Mouse (Mus musculus) monocyte, adult 5-6 weeks (primary cell): ENCODE measurements at regions not wholly inside any gene's neighbourhood (a gene's known extent, or its start where the extent isn't known, plus 50 kb on each side); places are given as distances from the start of the nearest gene placed in this dataset.

ENCODE experiments used
- ATAC-seq: fragments of 153-309, 156-312 bp; replicated peaks from 2 replicates; pipeline ENCODE4 v1.8.0; 2017; ENCODE audit warnings: mild to moderate bottlenecking; ENCODE audit not compliant: low TSS enrichment, insufficient number of reproducible peaks, severe bottlenecking, poor library complexity, low FRiP score

GRCm38 (mm10) chr3:70313119-70313868 is 305.9 kb downstream of the Otol1 start:
- no peak for ATAC-seq

GRCm38 (mm10) chr3:70314239-70314638 is 306.8 kb downstream of the Otol1 start:
- ATAC-seq: no peak

- ATAC-seq: no peak
Measured at GRCm38 (mm10) chr3:70318377-70318776, 311.0 kb downstream of the Otol1 start.

- ATAC-seq: no peak
Measured at GRCm38 (mm10) chr3:70319139-70319538, 311.7 kb downstream of the Otol1 start.

- no peak for ATAC-seq
Measured at GRCm38 (mm10) chr3:70321161-70321657, 313.8 kb downstream of the Otol1 start.

- no peak for ATAC-seq
Measured at GRCm38 (mm10) chr3:70324692-70325091, 317.3 kb downstream of the Otol1 start.
